Mouse (Mus musculus): ENCODE results near the gene Antxrl. TPM values are rescaled to one million over a fixed set of nuclear protein-coding genes. Genes with fewer than 3 reads are reported as not detected.

Antxrl gene
- polyA plus RNA-seq, 1 experiment from 2014 or later = not detected

- Histone ChIP-seq H3K9me3 (replicated peaks) (no peaks in the 10 kb centered on the region), H3K27me3 (ENCODE audit: low read depth, poor library complexity, severe bottlenecking) (no peaks in the 10 kb centered on the region), H3K27ac (no peak overlapping the region), H3K36me3 (no peaks in the 10 kb centered on the region), H3K4me3 (no peak overlapping the region), H3K4me1 (no peaks in the 10 kb centered on the region)
- 85% methylated on average over 4 of the region's 4 CpGs for WGBS
- DNase-seq (ENCODE audit: low spot score) = no peak
Measured at GRCm38 (mm10) chr14:34114311-34114710, 61.8 kb downstream of the Antxrl start.

- no peak for DNase-seq (ENCODE audit: low spot score)
- H3K27ac ChIP-seq = no peak overlapping the region
- no peak overlapping the region for H3K4me3 ChIP-seq
- no peaks in the 10 kb centered on the region for H3K36me3 ChIP-seq
- no peaks in the 10 kb centered on the region for H3K27me3 ChIP-seq (ENCODE audit: low read depth, poor library complexity, severe bottlenecking)
- 82% methylated on average over 7 of the region's 7 CpGs for WGBS
- no peaks in the 10 kb centered on the region for H3K9me3 ChIP-seq (replicated peaks)
- no peaks in the 10 kb centered on the region for H3K4me1 ChIP-seq
Measured at GRCm38 (mm10) chr14:34119046-34119723, 66.7 kb downstream of the Antxrl start.

- no peaks in the 10 kb centered on the region for H3K27me3 ChIP-seq (ENCODE audit: low read depth, poor library complexity, severe bottlenecking)
- no peak overlapping the region for H3K27ac ChIP-seq
- WGBS = 86% methylated on average over 12 of the region's 12 CpGs
- H3K4me3 ChIP-seq = no peak overlapping the region
- no peaks in the 10 kb centered on the region for H3K4me1 ChIP-seq
- H3K36me3 ChIP-seq = no peaks in the 10 kb centered on the region
- DNase-seq (ENCODE audit: low spot score) = no peak
- H3K9me3 ChIP-seq (replicated peaks) = no peaks in the 10 kb centered on the region
Measured at GRCm38 (mm10) chr14:34120016-34120910, 67.8 kb downstream of the Antxrl start.

DNA sequence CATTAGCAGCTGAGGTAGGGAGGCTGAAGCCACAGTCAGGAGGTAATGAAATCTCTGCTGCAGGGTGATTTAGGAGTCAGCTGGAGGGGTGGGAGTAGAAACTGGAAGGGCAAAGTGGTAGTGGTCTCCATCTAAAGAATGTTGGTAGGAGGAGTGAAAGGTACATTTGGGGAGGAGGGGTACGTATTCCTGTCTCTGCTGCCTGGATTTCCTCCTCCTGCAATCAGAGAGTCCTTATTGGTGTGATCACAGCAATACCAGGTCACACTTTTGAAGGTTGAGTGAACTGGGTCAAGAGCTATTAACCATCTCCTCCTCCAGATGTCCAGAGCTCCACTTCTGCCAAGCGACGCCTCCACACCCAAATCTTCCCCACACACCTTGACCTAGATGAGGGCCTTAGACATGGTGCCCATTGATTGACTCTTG, 68.4 kb downstream of the Antxrl start:
- H3K9me3 ChIP-seq (replicated peaks) = no peaks in the 10 kb centered on the region

DNA sequence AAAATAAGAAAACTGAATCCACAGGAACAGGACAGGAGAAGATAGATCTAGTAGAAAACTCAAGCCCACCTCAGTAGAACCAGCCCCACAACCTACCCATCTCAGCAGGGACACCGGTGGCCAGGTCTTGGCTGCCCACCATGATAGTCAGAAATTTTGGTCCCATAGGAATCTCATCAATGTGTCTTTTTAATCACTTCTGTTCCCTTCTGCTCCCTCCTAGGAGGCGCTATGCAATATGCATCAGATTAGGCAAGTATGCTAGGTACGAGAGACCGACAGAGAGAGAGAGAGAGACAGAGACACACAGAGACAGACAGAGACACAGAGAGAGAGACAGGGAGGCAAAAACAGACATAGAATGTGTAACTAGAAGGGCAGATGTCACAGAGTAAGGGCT, 69.2 kb downstream of the Antxrl start:
- 96% methylated on average over 4 of the region's 4 CpGs for WGBS
- no peaks in the 10 kb centered on the region for H3K9me3 ChIP-seq (replicated peaks)
- H3K27me3 ChIP-seq (ENCODE audit: low read depth, poor library complexity, severe bottlenecking) = no peaks in the 10 kb centered on the region
- H3K27ac ChIP-seq = no peak overlapping the region
- H3K4me1 ChIP-seq = no peaks in the 10 kb centered on the region
- H3K36me3 ChIP-seq = no peaks in the 10 kb centered on the region
- no peak overlapping the region for H3K4me3 ChIP-seq
- DNase-seq (ENCODE audit: low spot score) = no peak

More for the DNA sequence above, 68.4 kb downstream of the Antxrl start:
- Histone ChIP-seq H3K27ac (no peak overlapping the region), H3K4me1 (no peaks in the 10 kb centered on the region), H3K36me3 (no peaks in the 10 kb centered on the region), H3K27me3 (ENCODE audit: low read depth, poor library complexity, severe bottlenecking) (no peaks in the 10 kb centered on the region), H3K4me3 (no peak overlapping the region)
- DNase-seq (ENCODE audit: low spot score) = no peak
- WGBS = 88% methylated on average over 3 of the region's 3 CpGs

Other genes with a start within 250 kb of the Antxrl start
- 1.1 and 2.8 TPM in 2 replicates for gene Gdf10, start 129.1 kb upstream of the Antxrl start, polyA plus RNA-seq (2016; fragmentation: Nextera tagmentation; extraction: Ambion mirVana)
- gene Gdf2, start 111.7 kb upstream of the Antxrl start, polyA plus RNA-seq (2016; fragmentation: Nextera tagmentation; extraction: Ambion mirVana) = 0.09 TPM in 1 of 2 replicates, not detected in the other
- gene Rbp3, start 98.7 kb upstream of the Antxrl start, polyA plus RNA-seq (2016; fragmentation: Nextera tagmentation; extraction: Ambion mirVana) = not detected in 2 replicates
- gene Zfp488, start 73.9 kb upstream of the Antxrl start, polyA plus RNA-seq (2016; fragmentation: Nextera tagmentation; extraction: Ambion mirVana) = 0.04 and 0.08 TPM in 2 replicates
- gene Gm30083, start 37.5 kb upstream of the Antxrl start, polyA plus RNA-seq (2016; fragmentation: Nextera tagmentation; extraction: Ambion mirVana) = not detected in 2 replicates
- not detected in 2 replicates for gene Gm5460, start 35.9 kb upstream of the Antxrl start, polyA plus RNA-seq (2016; fragmentation: Nextera tagmentation; extraction: Ambion mirVana)
- gene Anxa8, start 33.3 kb downstream of the Antxrl start, polyA plus RNA-seq (2016; fragmentation: Nextera tagmentation; extraction: Ambion mirVana) = 0.65 and 0.70 TPM in 2 replicates
- gene A630023A22Rik, start 50.0 kb downstream of the Antxrl start, polyA plus RNA-seq (2016; fragmentation: Nextera tagmentation; extraction: Ambion mirVana) = not detected in 2 replicates
- not detected in 2 replicates for gene Npy4r, start 99.8 kb downstream of the Antxrl start, polyA plus RNA-seq (2016; fragmentation: Nextera tagmentation; extraction: Ambion mirVana)
- 0.43 TPM in 2 replicates for gene Gprin2, start 148.9 kb downstream of the Antxrl start, polyA plus RNA-seq (2016; fragmentation: Nextera tagmentation; extraction: Ambion mirVana)
- gene Syt15, start 166.9 kb downstream of the Antxrl start, polyA plus RNA-seq (2016; fragmentation: Nextera tagmentation; extraction: Ambion mirVana) = 0.05 TPM in 1 of 2 replicates, not detected in the other